ENCODE assay signal across 26 mouse cellular contexts in genomic region chr10:17260154-17260553, GRCm38 (mm10).
DNase-seq lines count a peak whose midpoint lies in the region; ATAC-seq and TF ChIP-seq lines count a peak whose summit lies in the region.
"Had no signal": no experiment of that assay in that cellular context is flagged by ENCODE, and none has a peak within 500 bp of the region (broad histone marks: within the 10 kb centered on the region; RNA-seq: fewer than 3 reads in every experiment).

No protein-coding gene starts in this region.

- no peaks in the 10 kb centered on the region for H3K9me3 ChIP-seq in liver, embryonic 11.5 days (ENCODE audit: control insufficient read depth, low read length)
- no peaks in the 10 kb centered on the region for H3K9me3 ChIP-seq in intestine, postnatal 0 days (ENCODE audit: control insufficient read depth)
- H3K9me3 ChIP-seq: forebrain, embryonic 13.5 days; lung, embryonic 15.5 days had no signal

- no peaks in the 10 kb centered on the region for H3K27me3 ChIP-seq in liver, adult 2 months (ENCODE audit: control insufficient read depth, insufficient read depth, low read length)
- no peaks in the 10 kb centered on the region for H3K27me3 ChIP-seq in liver, embryonic 11.5 days (replicated peaks; ENCODE audit: control insufficient read depth, insufficient read depth, low read length)
- no peaks in the 10 kb centered on the region for H3K27me3 ChIP-seq in intestine, postnatal 0 days (replicated peaks; ENCODE audit: control insufficient read depth, insufficient read depth, low read length)
- H3K27me3 ChIP-seq: forebrain, embryonic 13.5 days; heart, embryonic 13.5 days; lung, embryonic 15.5 days; neural tube, embryonic 12.5 days had no signal

- no peak for ATAC-seq in liver, embryonic 11.5 days (replicated peaks; ENCODE audit: low FRiP score)
- peak; percentile 73 for ATAC-seq in intestine, postnatal 0 days
- ATAC-seq: activated CD4-positive, CD25-positive, alpha-beta regulatory T cell, adult 4 months; forebrain, embryonic 13.5 days had no signal

- TF ChIP-seq CTCF in liver, adult 2 months (IDR thresholded peaks at IDR 0.05; ENCODE audit: low read depth, low read length): no peak
- no peak for TF ChIP-seq CTCF in intestine, postnatal 0 days (IDR thresholded peaks at IDR 0.05; ENCODE audit: low read depth)

- H3K4me1 ChIP-seq in liver, adult 2 months (ENCODE audit: control insufficient read depth, insufficient read depth, low read length): peaks cover 2% of the 10 kb centered on the region; the same call in 1 of the 2 replicates
- H3K4me1 ChIP-seq in liver, embryonic 11.5 days (replicated peaks; ENCODE audit: control insufficient read depth, insufficient read depth, low read length): no peaks in the 10 kb centered on the region
- H3K4me1 ChIP-seq in intestine, postnatal 0 days (replicated peaks; ENCODE audit: control insufficient read depth, insufficient read depth, low read length): 0 out of 2 replicates have a peak, but pooled peaks cover 3% of the 10 kb centered on the region
- H3K4me1 ChIP-seq: forebrain, embryonic 13.5 days; heart, embryonic 13.5 days; lung, embryonic 15.5 days; neural tube, embryonic 12.5 days had no signal

- no peaks in the 10 kb centered on the region for H3K79me2 ChIP-seq in liver, adult 2 months (ENCODE audit: control insufficient read depth, insufficient read depth, low read length)

- WGBS in liver, adult 2 months: 51% methylated on average over 4 of the region's 4 CpGs
- 65% methylated on average over 4 of the region's 4 CpGs for WGBS in liver, embryonic 11.5 days
- 19% methylated on average over 4 of the region's 4 CpGs for WGBS in intestine, postnatal 0 days

- H3K9ac ChIP-seq in liver, adult 2 months (ENCODE audit: low read depth, low read length): no peak overlapping the region
- H3K9ac ChIP-seq in liver, embryonic 11.5 days (ENCODE audit: low read depth, low read length): no peak overlapping the region
- no peak overlapping the region for H3K9ac ChIP-seq in intestine, postnatal 0 days (ENCODE audit: low read depth, low read length)
- H3K9ac ChIP-seq: forebrain, embryonic 13.5 days; heart, embryonic 13.5 days; hindbrain, embryonic 14.5 days; lung, embryonic 15.5 days; neural tube, embryonic 12.5 days had no signal

- no peak for TF ChIP-seq POLR2A in liver, adult 2 months (IDR thresholded peaks at IDR 0.05; ENCODE audit: extremely low read depth, insufficient read depth, low read length)

- no peak overlapping the region for H3K4me3 ChIP-seq in liver, adult 2 months (ENCODE audit: insufficient read depth, low read depth, low read length)
- H3K4me3 ChIP-seq in liver, embryonic 11.5 days (ENCODE audit: low read depth, low read length): no peak overlapping the region
- H3K4me3 ChIP-seq in intestine, postnatal 0 days (ENCODE audit: low read depth, low read length): no peak overlapping the region
- H3K4me3 ChIP-seq: forebrain, embryonic 13.5 days; heart, embryonic 13.5 days; left cerebral cortex, adult 2 months; lung, embryonic 15.5 days; myocyte; neural tube, embryonic 12.5 days had no signal

- no peak overlapping the region for H3K27ac ChIP-seq in liver, adult 2 months (replicated peaks; ENCODE audit: insufficient read depth, low read depth, low read length)
- H3K27ac ChIP-seq in liver, embryonic 11.5 days (ENCODE audit: low read depth, low read length): no peak overlapping the region
- peak overlapping the region; percentile 22; the same call in 1 of the 2 replicates for H3K27ac ChIP-seq in intestine, postnatal 0 days (ENCODE audit: low read depth, low read length)
- H3K27ac ChIP-seq: forebrain, embryonic 13.5 days; heart, embryonic 13.5 days; hindbrain, embryonic 14.5 days; left cerebral cortex, adult 2 months; lung, embryonic 15.5 days; neural tube, embryonic 12.5 days had no signal

- H3K4me2 ChIP-seq in liver, embryonic 11.5 days: no peak overlapping the region
- H3K4me2 ChIP-seq in intestine, postnatal 0 days (replicated peaks; ENCODE audit: low read depth): no peak overlapping the region
- H3K4me2 ChIP-seq: forebrain, embryonic 13.5 days; heart, embryonic 13.5 days; hindbrain, embryonic 14.5 days; lung, embryonic 15.5 days; midbrain, embryonic 11.5 days; neural tube, embryonic 12.5 days had no signal

- DNase-seq in liver, adult 2 months (ENCODE audit: extremely low read depth, low read depth, low spot score): peak; percentile 60
- DNase-seq in liver, embryonic 11.5 days (ENCODE audit: low spot score): no peak
- peak; percentile 17 for DNase-seq in kidney, postnatal 14 days
- DNase-seq in cerebellum, postnatal 10 days: no peak
- no peak for DNase-seq in left cerebral cortex, adult 8-10 months (ENCODE audit: low spot score in 2 of 2)
- no peak for DNase-seq in layer of hippocampus, adult 8-10 months (ENCODE audit: low spot score in 2 of 2)
- DNase-seq: adrenal gland, adult 2 months; adrenal gland, postnatal 36 days; B cell, adult 2 months; cerebellum, adult 2 months; cerebellum, postnatal 25 days; gastrocnemius, postnatal 25 days; heart, adult 11 months; heart, postnatal 10 days; liver; thymus, postnatal 4 days had no signal

- H3K36me3 ChIP-seq in liver, adult 2 months (ENCODE audit: control insufficient read depth, insufficient read depth, low read length): no peaks in the 10 kb centered on the region
- H3K36me3 ChIP-seq in liver, embryonic 11.5 days (ENCODE audit: control insufficient read depth, insufficient read depth, low read length): no peaks in the 10 kb centered on the region
- H3K36me3 ChIP-seq in intestine, postnatal 0 days (ENCODE audit: control insufficient read depth, insufficient read depth): no peaks in the 10 kb centered on the region
- H3K36me3 ChIP-seq: heart, embryonic 13.5 days; lung, embryonic 15.5 days; neural tube, embryonic 12.5 days had no signal

Comparison
In these comparisons a context has a peak if more than half of its experiments do, and no peak if none do; other contexts are left out.
1. DNase-seq: peak in liver, adult 2 months (single experiment) and kidney, postnatal 14 days (single experiment); none in liver, embryonic 11.5 days (single experiment), cerebellum, postnatal 10 days (0 of 2), left cerebral cortex, adult 8-10 months (0 of 2) and layer of hippocampus, adult 8-10 months (0 of 2).